Mouse (Mus musculus): ENCODE data around the gene Mast2. TPM values are rescaled to one million over a fixed set of nuclear protein-coding genes. Genes with fewer than 3 reads are reported as not detected.

The Mast2 gene
- polyA plus RNA-seq, 1 experiment from 2014 or later = 11.0 TPM

DNA sequence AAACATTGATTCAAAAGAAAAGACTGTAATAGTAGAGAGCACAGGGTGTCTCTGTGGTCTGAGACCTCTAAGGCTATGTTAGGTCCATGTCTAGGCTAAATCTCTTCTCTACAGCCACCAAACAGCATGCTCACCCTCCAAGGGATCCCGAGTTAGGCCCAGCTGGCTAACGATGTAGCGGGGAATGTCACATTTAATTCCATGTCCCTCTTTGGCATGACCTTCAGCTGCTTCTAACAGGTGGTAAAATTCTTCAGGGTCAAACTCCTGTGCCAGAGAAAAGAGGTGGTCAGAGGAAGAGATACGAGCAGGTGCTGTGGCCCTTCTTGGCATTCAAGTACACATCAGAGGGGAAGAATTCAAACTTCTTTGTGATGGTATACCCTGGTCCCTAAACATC lies 146.4 kb downstream of the Mast2 start:
- no peak overlapping the region for H3K4me2 ChIP-seq (ENCODE audit: low read depth, low read length)
- no peak for ATAC-seq (ENCODE audit: low read depth)
- H3K4me1 ChIP-seq (replicated peaks; ENCODE audit: control insufficient read depth, insufficient read depth, low read length) = no peaks in the 10 kb centered on the region
- H3K27me3 ChIP-seq (ENCODE audit: control insufficient read depth, insufficient read depth, low read depth, low read length) = no peaks in the 10 kb centered on the region
- peaks cover 14% of the 10 kb centered on the region for H3K36me3 ChIP-seq (ENCODE audit: control insufficient read depth, insufficient read depth, low read length)
- H3K9me3 ChIP-seq (ENCODE audit: control insufficient read depth, low read length) = no peaks in the 10 kb centered on the region
- 88% methylated on average over 4 of the region's 4 CpGs for WGBS
- no peak overlapping the region for H3K9ac ChIP-seq (ENCODE audit: low read length)
- H3K4me3 ChIP-seq (ENCODE audit: low read length) = no peak overlapping the region
- no peak overlapping the region for H3K27ac ChIP-seq (ENCODE audit: low read length)

DNA sequence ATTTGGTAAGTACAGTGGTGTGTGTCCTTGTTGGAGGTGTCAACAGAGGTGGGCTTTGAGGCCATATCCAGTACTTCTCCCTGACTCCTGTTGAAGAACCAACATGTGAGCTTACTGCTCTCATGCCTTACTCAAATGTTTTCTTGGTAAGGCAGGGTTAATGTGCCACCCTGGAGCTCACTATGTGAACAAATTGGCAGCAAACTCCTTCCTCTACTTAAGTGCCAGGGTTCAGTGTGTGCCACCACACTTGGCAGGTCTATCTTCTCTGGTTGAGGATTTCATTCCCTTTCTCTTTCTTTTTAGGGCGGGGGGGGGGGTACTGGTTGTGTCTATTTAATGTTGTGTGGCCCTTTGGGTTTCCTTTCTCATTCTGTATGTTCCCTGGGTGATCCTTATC lies 159.4 kb downstream of the Mast2 start:
- H3K4me3 ChIP-seq (ENCODE audit: low read length) = no peak overlapping the region
- no peak overlapping the region for H3K27ac ChIP-seq (ENCODE audit: low read length)
- no peaks in the 10 kb centered on the region for H3K27me3 ChIP-seq (ENCODE audit: control insufficient read depth, insufficient read depth, low read depth, low read length)
- H3K4me2 ChIP-seq (ENCODE audit: low read depth, low read length) = no peak overlapping the region
- peaks cover 19% of the 10 kb centered on the region for H3K36me3 ChIP-seq (ENCODE audit: control insufficient read depth, insufficient read depth, low read length)
- H3K9ac ChIP-seq (ENCODE audit: low read length) = no peak overlapping the region
- no peaks in the 10 kb centered on the region for H3K4me1 ChIP-seq (replicated peaks; ENCODE audit: control insufficient read depth, insufficient read depth, low read length)
- no peak for ATAC-seq (ENCODE audit: low read depth)
- H3K9me3 ChIP-seq (ENCODE audit: control insufficient read depth, low read length) = no peaks in the 10 kb centered on the region
- 17% methylated on average over 1 of the region's 1 CpGs for WGBS

DNA sequence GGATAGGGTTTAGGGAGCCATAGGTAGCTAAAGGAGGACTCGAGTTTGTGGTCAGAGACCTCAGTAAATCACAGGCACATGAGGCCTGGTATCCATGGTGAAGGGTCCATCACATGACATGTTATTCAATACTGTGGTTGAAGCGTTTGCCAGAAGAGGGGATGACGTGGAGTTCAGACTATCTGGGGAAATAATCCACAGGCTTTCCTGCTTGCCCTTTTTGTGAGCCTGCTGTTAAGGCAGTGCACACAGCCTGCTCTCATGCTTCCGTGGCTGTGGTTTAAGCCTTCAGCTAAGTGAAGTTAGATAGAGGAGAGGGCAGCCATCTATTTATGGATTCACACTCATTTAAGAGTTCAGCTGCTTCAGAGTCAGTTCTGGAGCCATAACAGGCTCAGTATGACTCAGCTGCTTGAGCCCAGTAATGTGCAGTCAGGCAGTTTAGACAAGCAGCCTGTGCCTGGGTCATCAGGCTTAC lies 163.1 kb downstream of the Mast2 start:
- no peak overlapping the region for H3K4me2 ChIP-seq (ENCODE audit: low read depth, low read length)
- no peak for ATAC-seq (ENCODE audit: low read depth)
- H3K27me3 ChIP-seq (ENCODE audit: control insufficient read depth, insufficient read depth, low read depth, low read length) = no peaks in the 10 kb centered on the region
- H3K4me3 ChIP-seq (ENCODE audit: low read length) = no peak overlapping the region
- no peak overlapping the region for H3K27ac ChIP-seq (ENCODE audit: low read length)
- H3K9ac ChIP-seq (ENCODE audit: low read length) = no peak overlapping the region
- WGBS = 57% methylated on average over 4 of the region's 4 CpGs
- no peaks in the 10 kb centered on the region for H3K9me3 ChIP-seq (ENCODE audit: control insufficient read depth, low read length)
- H3K36me3 ChIP-seq (ENCODE audit: control insufficient read depth, insufficient read depth, low read length) = peaks cover 12% of the 10 kb centered on the region
- no peaks in the 10 kb centered on the region for H3K4me1 ChIP-seq (replicated peaks; ENCODE audit: control insufficient read depth, insufficient read depth, low read length)

DNA sequence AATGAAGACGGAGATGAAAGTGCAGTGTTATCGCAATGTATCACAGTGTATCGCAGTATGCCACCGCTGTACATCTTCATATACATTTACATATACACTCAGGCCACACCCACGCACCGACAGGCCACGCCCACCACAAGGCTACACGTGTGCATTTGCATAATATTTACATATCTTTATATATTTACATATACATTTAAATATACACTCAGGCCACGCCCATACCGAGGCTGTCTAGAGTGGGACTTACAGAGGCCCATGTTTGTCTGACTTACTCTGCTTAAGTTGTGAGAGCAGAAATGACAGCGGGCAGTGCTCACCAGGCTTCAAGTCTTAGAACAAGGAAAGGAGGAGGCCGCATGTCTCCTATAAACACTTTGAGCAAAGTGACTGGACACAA lies 170.7 kb downstream of the Mast2 start:
- WGBS = 87% methylated on average over 12 of the region's 12 CpGs

DNA sequence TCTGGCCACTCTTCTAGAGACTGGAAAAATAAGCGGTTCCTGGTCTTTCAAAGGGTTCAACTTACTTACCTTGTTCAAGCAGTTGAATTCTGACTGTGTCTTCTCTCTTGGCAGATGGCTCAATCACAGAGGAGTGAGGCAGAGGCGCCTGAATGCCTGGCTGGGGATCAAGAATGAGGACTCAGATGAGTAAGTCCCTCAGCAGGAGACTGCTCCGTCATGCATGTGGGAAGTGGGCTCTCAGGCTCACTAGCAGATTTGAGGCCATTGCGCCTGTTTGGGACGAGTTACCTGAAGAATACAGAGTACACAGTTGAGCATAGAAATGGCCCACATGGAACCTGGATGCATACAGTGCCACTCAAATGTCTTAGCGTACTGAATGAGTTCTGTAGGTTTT lies 172.4 kb downstream of the Mast2 start:
- no peak overlapping the region for H3K27ac ChIP-seq (ENCODE audit: low read length)

More for the DNA sequence above, 170.7 kb downstream of the Mast2 start:
- no peak for ATAC-seq (ENCODE audit: low read depth)
- Histone ChIP-seq H3K4me1 (replicated peaks; ENCODE audit: control insufficient read depth, insufficient read depth, low read length) (no peaks in the 10 kb centered on the region), H3K27ac (ENCODE audit: low read length) (no peak overlapping the region), H3K36me3 (ENCODE audit: control insufficient read depth, insufficient read depth, low read length) (peaks cover 13% of the 10 kb centered on the region), H3K9ac (ENCODE audit: low read length) (no peak overlapping the region), H3K4me3 (ENCODE audit: low read length) (no peak overlapping the region), H3K4me2 (ENCODE audit: low read depth, low read length) (no peak overlapping the region), H3K9me3 (ENCODE audit: control insufficient read depth, low read length) (no peaks in the 10 kb centered on the region), H3K27me3 (ENCODE audit: control insufficient read depth, insufficient read depth, low read depth, low read length) (no peaks in the 10 kb centered on the region)

DNA sequence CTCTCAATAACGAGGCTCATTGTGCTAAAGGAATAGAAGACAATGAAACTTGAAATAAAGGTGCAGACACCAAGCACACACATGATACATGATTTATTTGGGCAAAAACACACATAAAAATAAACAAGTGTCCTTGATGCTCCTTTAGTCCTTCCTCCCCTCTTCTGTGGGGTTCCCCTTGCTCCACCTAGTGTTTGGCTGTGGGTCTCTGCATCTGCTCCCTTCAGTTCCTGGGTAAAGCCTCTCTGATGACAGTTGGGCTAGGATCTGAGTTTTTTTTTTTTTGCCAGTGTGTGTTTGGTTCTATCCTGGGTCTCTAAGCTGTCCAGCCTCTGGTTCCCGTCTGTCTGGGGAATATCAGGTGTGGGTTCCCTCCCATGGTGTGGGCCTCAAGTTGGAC lies 181.8 kb downstream of the Mast2 start:
- Histone ChIP-seq H3K27ac (ENCODE audit: low read length) (no peak overlapping the region), H3K9me3 (ENCODE audit: control insufficient read depth, low read length) (no peaks in the 10 kb centered on the region), H3K27me3 (ENCODE audit: control insufficient read depth, insufficient read depth, low read depth, low read length) (no peaks in the 10 kb centered on the region), H3K36me3 (ENCODE audit: control insufficient read depth, insufficient read depth, low read length) (peaks cover 2% of the 10 kb centered on the region), H3K4me2 (ENCODE audit: low read depth, low read length) (no peak overlapping the region), H3K9ac (ENCODE audit: low read length) (no peak overlapping the region), H3K4me1 (replicated peaks; ENCODE audit: control insufficient read depth, insufficient read depth, low read length) (no peaks in the 10 kb centered on the region), H3K4me3 (ENCODE audit: low read length) (no peak overlapping the region)
- ATAC-seq (ENCODE audit: low read depth) = no peak
- 73% methylated on average over 2 of the region's 2 CpGs for WGBS

More for the DNA sequence above, 172.4 kb downstream of the Mast2 start:
- Histone ChIP-seq H3K9ac (ENCODE audit: low read length) (no peak overlapping the region), H3K4me1 (replicated peaks; ENCODE audit: control insufficient read depth, insufficient read depth, low read length) (no peaks in the 10 kb centered on the region), H3K4me2 (ENCODE audit: low read depth, low read length) (no peak overlapping the region), H3K27me3 (ENCODE audit: control insufficient read depth, insufficient read depth, low read depth, low read length) (no peaks in the 10 kb centered on the region), H3K4me3 (ENCODE audit: low read length) (no peak overlapping the region), H3K9me3 (ENCODE audit: control insufficient read depth, low read length) (no peaks in the 10 kb centered on the region), H3K36me3 (ENCODE audit: control insufficient read depth, insufficient read depth, low read length) (peaks cover 19% of the 10 kb centered on the region)
- WGBS = 91% methylated on average over 6 of the region's 6 CpGs
- ATAC-seq (ENCODE audit: low read depth) = no peak

DNA sequence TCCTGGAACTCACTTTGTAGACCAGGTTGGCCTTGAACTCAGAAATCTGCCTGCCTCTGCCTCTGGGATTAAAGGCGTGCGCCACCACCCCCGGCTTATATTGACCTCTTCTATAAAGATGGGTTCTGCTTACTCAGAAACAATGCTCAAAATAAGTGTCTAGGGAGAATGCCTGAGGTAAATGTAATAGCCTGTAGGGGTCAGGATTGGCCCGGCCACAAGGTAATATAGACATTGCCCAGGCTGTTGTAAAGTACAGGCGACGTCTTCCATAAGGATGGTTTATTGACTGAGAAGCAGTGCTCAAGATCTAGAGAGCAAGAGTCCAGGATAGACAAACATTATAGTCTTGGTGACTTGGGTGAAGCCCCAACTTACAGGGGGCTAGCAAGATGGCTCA lies 195.8 kb downstream of the Mast2 start:
- no peaks in the 10 kb centered on the region for H3K27me3 ChIP-seq (ENCODE audit: control insufficient read depth, insufficient read depth, low read depth, low read length)
- no peak overlapping the region for H3K4me2 ChIP-seq (ENCODE audit: low read depth, low read length)
- no peak overlapping the region for H3K4me3 ChIP-seq (ENCODE audit: low read length)
- H3K27ac ChIP-seq (ENCODE audit: low read length) = no peak overlapping the region
- H3K9me3 ChIP-seq (ENCODE audit: control insufficient read depth, low read length) = no peaks in the 10 kb centered on the region
- 90% methylated on average over 6 of the region's 6 CpGs for WGBS
- ATAC-seq (ENCODE audit: low read depth) = no peak
- H3K9ac ChIP-seq (ENCODE audit: low read length) = no peak overlapping the region
- no peaks in the 10 kb centered on the region; the same call in 1 of the 2 replicates for H3K36me3 ChIP-seq (ENCODE audit: control insufficient read depth, insufficient read depth, low read length)
- H3K4me1 ChIP-seq (replicated peaks; ENCODE audit: control insufficient read depth, insufficient read depth, low read length) = no peaks in the 10 kb centered on the region

Other genes with a start within 250 kb of the Mast2 start
- gene Pik3r3, start 242.6 kb downstream of the Mast2 start, polyA plus RNA-seq (2015; fragmentation: Nextera tagmentation; extraction: Ambion mirVana) = 23.6 and 25.3 TPM in 2 replicates
- gene Ipp, start 43.4 kb upstream of the Mast2 start, polyA plus RNA-seq (2015; fragmentation: Nextera tagmentation; extraction: Ambion mirVana) = 14.1 and 14.7 TPM in 2 replicates
- 21.2 and 22.1 TPM in 2 replicates for gene Tmem69, start 91.8 kb upstream of the Mast2 start, polyA plus RNA-seq (2015; fragmentation: Nextera tagmentation; extraction: Ambion mirVana)
- 32.5 and 37.2 TPM in 2 replicates for gene Gpbp1l1, start 93.5 kb upstream of the Mast2 start, polyA plus RNA-seq (2015; fragmentation: Nextera tagmentation; extraction: Ambion mirVana)
- 17.6 and 22.5 TPM in 2 replicates for gene Ccdc17, start 132.5 kb upstream of the Mast2 start, polyA plus RNA-seq (2015; fragmentation: Nextera tagmentation; extraction: Ambion mirVana)
- 101 and 111 TPM in 2 replicates for gene Nasp, start 163.8 kb upstream of the Mast2 start, polyA plus RNA-seq (2015; fragmentation: Nextera tagmentation; extraction: Ambion mirVana)
- gene Akr1a1, start 187.5 kb upstream of the Mast2 start, polyA plus RNA-seq (2015; fragmentation: Nextera tagmentation; extraction: Ambion mirVana) = 817 and 840 TPM in 2 replicates
- gene Prdx1, start 221.4 kb upstream of the Mast2 start, polyA plus RNA-seq (2015; fragmentation: Nextera tagmentation; extraction: Ambion mirVana) = 1,438 and 1,494 TPM in 2 replicates
- 21.5 and 23.5 TPM in 2 replicates for gene Mmachc, start 244.2 kb upstream of the Mast2 start, polyA plus RNA-seq (2015; fragmentation: Nextera tagmentation; extraction: Ambion mirVana)
- 29.4 and 35.2 TPM in 2 replicates for gene Ccdc163, start 244.3 kb upstream of the Mast2 start, polyA plus RNA-seq (2015; fragmentation: Nextera tagmentation; extraction: Ambion mirVana)

Measured in lung, embryonic 16.5 days (tissue).